Mouse (Mus musculus): ENCODE data around the gene Cpa2.

GRCm38 (mm10) chr6:30514242-30514641, 27.1 kb upstream of the Cpa2 start:
- no peak for TF ChIP-seq CTCF (IDR thresholded peaks at IDR 0.05)
- no peak for TF ChIP-seq EP300 (IDR thresholded peaks at IDR 0.05)

Data from lung, postnatal 0 days (tissue).